Mouse (Mus musculus) liver, embryonic 14.5 days (tissue): Measurements from ENCODE around the gene Thap3.

Experiments
- CTCF ChIP-seq: IDR thresholded peaks from 2 replicates; pipeline ENCODE4 v1.5.1; 2016; ENCODE audit warnings: antibody characterized with exemption, low read depth, control low read depth
- EP300 ChIP-seq: IDR thresholded peaks from 2 replicates; pipeline ENCODE4 v1.6.1; 2016; ENCODE audit warnings: antibody characterized with exemption, low read depth

DNA sequence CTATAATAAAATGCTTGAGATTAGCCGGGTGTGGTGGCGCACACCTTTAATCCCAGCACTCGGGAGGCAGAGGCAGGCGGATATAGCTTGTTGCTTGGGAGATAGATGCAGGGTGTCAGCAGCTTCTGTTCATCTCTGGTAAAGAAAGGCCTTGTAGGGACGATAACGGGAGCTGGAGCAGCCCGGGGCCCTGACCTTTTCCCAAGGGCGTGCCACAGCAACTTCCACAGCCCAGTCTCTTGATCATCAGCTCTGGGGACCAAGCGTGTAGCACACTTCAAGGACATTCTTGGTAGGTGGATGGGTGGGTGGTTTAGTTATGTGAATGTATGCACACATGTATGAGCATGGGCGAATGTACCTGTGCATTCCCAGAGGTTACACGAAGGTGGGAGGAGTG is 42.6 kb downstream of the Thap3 start:
- TF ChIP-seq CTCF (no peak), EP300 (no peak)
